Mouse (Mus musculus): Measurements from ENCODE around the gene Gemin8. TPM values are rescaled to one million over a fixed set of nuclear protein-coding genes. Genes with fewer than 3 reads are reported as not detected.

Gemin8 gene
- total and polyA plus RNA-seq, 2 experiments from 2014 or later = 6.8 to 8.5 TPM

DNA sequence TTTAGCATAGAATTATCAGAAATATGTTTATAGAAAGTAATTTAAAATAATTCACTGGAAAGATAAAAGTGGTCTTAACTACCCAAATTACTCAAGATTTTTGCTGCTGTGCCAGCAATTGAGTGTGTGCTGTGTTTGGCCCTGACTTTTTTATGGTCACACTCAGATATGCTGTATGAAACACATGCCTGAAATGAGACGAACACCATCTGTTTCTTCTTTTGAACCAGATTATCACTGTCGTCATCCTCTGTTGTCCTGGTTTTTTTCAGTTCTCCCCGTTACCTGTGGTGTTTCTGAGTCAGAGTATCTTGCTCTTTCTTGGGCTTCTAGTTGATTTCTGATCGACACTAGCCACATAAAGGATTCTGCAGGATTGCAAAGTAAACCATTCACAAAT is 1.8 kb downstream of the Gemin8 start:
- no peak for DNase-seq
- no peak for TF ChIP-seq CTCF (IDR thresholded peaks at IDR 0.05; ENCODE audit: low read depth)

DNA sequence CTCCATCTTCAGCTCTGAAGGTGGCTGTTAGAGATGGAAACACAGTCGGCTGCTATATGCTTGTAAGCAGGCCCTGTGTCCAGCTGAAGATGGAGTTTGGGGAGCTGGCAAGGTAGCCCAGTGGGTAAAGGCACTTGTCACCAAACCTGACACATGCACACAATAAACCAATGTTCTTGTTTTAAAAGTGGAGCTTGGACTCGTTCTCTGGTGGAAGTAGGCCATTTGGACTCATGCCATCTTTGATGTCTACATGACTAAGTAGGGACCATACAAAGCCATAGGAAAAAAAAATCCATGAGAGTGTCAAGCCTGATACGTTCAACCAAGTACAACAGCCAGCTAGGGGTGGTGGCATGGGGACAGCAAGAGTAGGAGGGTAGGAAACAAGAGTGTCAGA is 2.4 kb downstream of the Gemin8 start:
- ATAC-seq (no peak), DNase-seq (peak; percentile 37)
- WGBS = 47% methylated on average over 3 of the region's 3 CpGs

More for the DNA sequence above, 1.8 kb downstream of the Gemin8 start:
- WGBS = 38% methylated on average over 4 of the region's 4 CpGs
- Histone ChIP-seq H3K36me3 (ENCODE audit: insufficient read depth) (no peaks in the 10 kb centered on the region), H3K27ac (ENCODE audit: low read depth, low read length) (peak overlapping the region; percentile 57; the same call in 1 of the 2 replicates), H3K9ac (no peak overlapping the region), H3K27me3 (ENCODE audit: insufficient read depth, low read length) (no peaks in the 10 kb centered on the region), H3K9me3 (ENCODE audit: low read length) (no peaks in the 10 kb centered on the region), H3K4me2 (ENCODE audit: low read depth) (peak overlapping the region; percentile 46), H3K4me1 (ENCODE audit: insufficient read depth) (no peaks in the 10 kb centered on the region), H3K4me3 (ENCODE audit: low read depth, low read length) (no peak overlapping the region)
- no peak for ATAC-seq

DNA sequence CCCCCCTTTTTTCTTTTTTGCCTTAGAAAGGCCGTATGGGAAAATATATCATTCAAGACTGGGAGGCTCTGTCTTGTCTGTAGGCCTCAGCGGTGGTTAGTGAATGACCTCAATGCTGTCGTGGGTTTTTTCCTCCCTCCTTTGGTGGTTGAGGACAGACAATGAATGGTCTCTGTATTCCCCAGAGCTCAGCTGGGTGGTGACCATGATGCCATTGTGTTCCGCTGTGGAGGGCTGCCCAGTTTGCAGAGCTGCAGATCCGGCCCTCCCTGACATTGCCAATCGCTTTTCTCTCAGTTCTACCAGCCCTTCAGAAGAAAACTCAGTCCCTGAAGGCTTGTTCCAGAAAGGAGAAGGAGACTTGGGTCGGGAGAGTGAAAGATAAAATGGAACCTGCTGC is 3.5 kb downstream of the Gemin8 start:
- H3K4me1 ChIP-seq (ENCODE audit: insufficient read depth) = no peaks in the 10 kb centered on the region
- no peak overlapping the region for H3K9ac ChIP-seq
- H3K36me3 ChIP-seq (ENCODE audit: insufficient read depth) = no peaks in the 10 kb centered on the region
- no peaks in the 10 kb centered on the region for H3K27me3 ChIP-seq (ENCODE audit: insufficient read depth, low read length)
- 35% methylated on average over 7 of the region's 7 CpGs for WGBS
- H3K4me3 ChIP-seq (ENCODE audit: low read depth, low read length) = no peak overlapping the region
- DNase-seq = peak; percentile 52
- peak; percentile 30 for ATAC-seq
- no peaks in the 10 kb centered on the region for H3K9me3 ChIP-seq (ENCODE audit: low read length)
- peak overlapping the region; percentile 45 for H3K27ac ChIP-seq (ENCODE audit: low read depth, low read length)
- no peak for TF ChIP-seq CTCF (IDR thresholded peaks at IDR 0.05; ENCODE audit: low read depth)
- H3K4me2 ChIP-seq (ENCODE audit: low read depth) = no peak overlapping the region; the same call in 1 of the 2 replicates

More for the DNA sequence above, 2.4 kb downstream of the Gemin8 start:
- Histone ChIP-seq H3K27ac (ENCODE audit: low read depth, low read length) (peak overlapping the region; percentile 57; the same call in 1 of the 2 replicates), H3K9me3 (ENCODE audit: low read length) (no peaks in the 10 kb centered on the region), H3K4me3 (ENCODE audit: low read depth, low read length) (no peak overlapping the region), H3K4me2 (ENCODE audit: low read depth) (peak overlapping the region; percentile 46; the same call in 1 of the 2 replicates), H3K27me3 (ENCODE audit: insufficient read depth, low read length) (no peaks in the 10 kb centered on the region), H3K36me3 (ENCODE audit: insufficient read depth) (no peaks in the 10 kb centered on the region), H3K4me1 (ENCODE audit: insufficient read depth) (no peaks in the 10 kb centered on the region), H3K9ac (no peak overlapping the region)
- TF ChIP-seq CTCF (IDR thresholded peaks at IDR 0.05; ENCODE audit: low read depth) = no peak

DNA sequence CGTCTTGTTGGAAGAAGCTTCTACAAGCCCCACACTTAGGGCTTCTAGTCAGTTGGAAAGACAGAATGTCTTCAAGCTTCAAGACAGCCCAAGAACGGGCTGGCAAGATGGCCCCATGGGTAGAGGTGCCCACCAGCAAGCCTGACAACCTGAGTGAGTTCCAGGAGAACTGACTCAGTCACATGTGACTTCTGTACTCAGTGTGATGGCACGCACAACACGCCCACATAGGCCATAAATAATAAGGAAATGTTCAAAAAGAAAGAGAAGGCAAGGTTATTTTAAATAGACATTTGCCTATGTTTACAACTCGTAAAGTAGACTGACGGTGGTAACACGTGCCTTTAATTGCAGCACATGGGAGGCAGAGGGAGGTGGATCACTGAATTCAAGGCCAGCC is 7.7 kb downstream of the Gemin8 start:
- ATAC-seq = no peak
- Histone ChIP-seq H3K4me1 (ENCODE audit: insufficient read depth) (no peaks in the 10 kb centered on the region), H3K27ac (ENCODE audit: low read depth, low read length) (no peak overlapping the region), H3K36me3 (ENCODE audit: insufficient read depth) (no peaks in the 10 kb centered on the region), H3K9me3 (ENCODE audit: low read length) (no peaks in the 10 kb centered on the region), H3K4me2 (ENCODE audit: low read depth) (no peak overlapping the region), H3K4me3 (ENCODE audit: low read depth, low read length) (no peak overlapping the region), H3K27me3 (ENCODE audit: insufficient read depth, low read length) (no peaks in the 10 kb centered on the region), H3K9ac (no peak overlapping the region)
- WGBS = 91% methylated on average over 7 of the region's 7 CpGs
- no peak for DNase-seq
- TF ChIP-seq CTCF (IDR thresholded peaks at IDR 0.05; ENCODE audit: low read depth) = no peak

DNA sequence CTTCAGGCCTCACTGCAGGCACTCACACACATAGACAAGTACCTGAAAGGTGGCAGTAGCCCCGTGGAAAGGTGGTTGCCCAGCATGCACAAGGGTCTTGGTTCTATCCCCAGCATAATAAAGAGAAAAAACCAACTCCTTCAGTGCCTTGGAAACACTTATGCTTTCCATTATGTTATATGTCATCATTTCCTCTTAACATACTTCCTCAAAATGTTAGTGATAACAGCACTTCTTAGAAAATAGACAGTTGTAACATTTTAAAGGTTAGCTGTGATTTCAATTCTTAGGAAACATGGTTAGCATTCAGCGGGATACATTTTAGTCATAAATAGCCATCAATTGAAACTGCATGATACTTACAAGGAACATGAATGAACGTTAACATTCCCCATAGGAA is 12.8 kb downstream of the Gemin8 start:
- WGBS = 79% methylated on average over 3 of the region's 3 CpGs

DNA sequence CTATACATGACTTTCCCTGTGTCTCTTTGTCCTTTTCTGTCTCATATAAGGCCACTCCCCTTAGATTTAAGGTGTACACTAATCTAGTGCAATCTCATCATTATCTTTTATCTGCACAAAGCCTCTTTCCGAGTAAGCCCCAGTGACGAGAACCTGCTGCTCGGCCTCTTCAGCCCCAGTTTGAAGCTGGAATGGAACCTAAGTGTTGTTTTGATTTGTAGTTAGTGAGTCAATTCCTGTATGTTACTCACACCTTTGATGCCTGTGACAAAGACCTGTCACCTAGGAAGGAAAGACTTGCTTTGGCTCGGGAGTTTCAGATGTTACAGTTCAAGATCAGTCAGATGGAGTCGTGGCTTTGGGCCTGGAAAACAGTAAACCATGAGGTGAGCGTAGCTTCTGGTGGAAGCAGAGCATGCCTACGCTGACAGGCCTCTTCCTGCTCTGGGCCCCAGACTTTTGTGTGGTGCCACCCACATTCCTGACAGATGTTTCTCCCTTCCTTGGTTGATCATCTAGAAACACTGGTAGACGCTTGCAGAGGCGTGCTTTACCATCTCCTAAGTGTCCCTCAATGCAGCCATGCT is 15.2 kb downstream of the Gemin8 start:
- Histone ChIP-seq H3K9ac (no peak overlapping the region), H3K27me3 (ENCODE audit: insufficient read depth, low read length) (no peaks in the 10 kb centered on the region), H3K27ac (ENCODE audit: low read depth, low read length) (no peak overlapping the region), H3K9me3 (ENCODE audit: low read length) (no peaks in the 10 kb centered on the region), H3K4me1 (ENCODE audit: insufficient read depth) (no peaks in the 10 kb centered on the region), H3K36me3 (ENCODE audit: insufficient read depth) (no peaks in the 10 kb centered on the region), H3K4me3 (ENCODE audit: low read depth, low read length) (no peak overlapping the region), H3K4me2 (ENCODE audit: low read depth) (no peak overlapping the region)
- no peak for TF ChIP-seq CTCF (IDR thresholded peaks at IDR 0.05; ENCODE audit: low read depth)
- no peak for ATAC-seq
- DNase-seq = no peak
- 92% methylated on average over 9 of the region's 9 CpGs for WGBS

More for the DNA sequence above, 12.8 kb downstream of the Gemin8 start:
- Histone ChIP-seq H3K9ac (no peak overlapping the region), H3K27me3 (ENCODE audit: insufficient read depth, low read length) (no peaks in the 10 kb centered on the region), H3K4me2 (ENCODE audit: low read depth) (no peak overlapping the region), H3K27ac (ENCODE audit: low read depth, low read length) (no peak overlapping the region), H3K36me3 (ENCODE audit: insufficient read depth) (no peaks in the 10 kb centered on the region), H3K4me3 (ENCODE audit: low read depth, low read length) (no peak overlapping the region), H3K4me1 (ENCODE audit: insufficient read depth) (no peaks in the 10 kb centered on the region), H3K9me3 (ENCODE audit: low read length) (no peaks in the 10 kb centered on the region)
- no peak for TF ChIP-seq CTCF (IDR thresholded peaks at IDR 0.05; ENCODE audit: low read depth)
- ATAC-seq = no peak
- no peak for DNase-seq

DNA sequence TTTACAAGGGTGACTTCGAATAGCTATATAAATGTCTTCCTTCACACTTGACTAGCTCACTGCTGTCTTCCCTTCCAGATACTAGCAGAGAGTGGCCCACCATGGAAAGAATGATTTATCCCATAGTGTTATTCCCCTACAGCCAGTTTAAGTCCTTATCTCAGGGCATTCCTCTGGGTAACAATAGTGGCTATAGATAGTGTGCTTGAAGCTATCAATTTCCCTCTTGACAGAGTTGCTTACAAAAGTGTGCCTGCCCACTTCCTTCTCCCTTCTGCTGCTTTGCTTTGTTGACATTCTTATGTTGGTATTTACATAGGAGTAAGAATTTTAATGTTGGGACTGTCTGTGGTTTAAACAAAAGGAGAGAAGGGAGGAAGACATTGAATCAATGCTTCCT is 17.5 kb downstream of the Gemin8 start:
- no peaks in the 10 kb centered on the region for H3K36me3 ChIP-seq (ENCODE audit: insufficient read depth)
- H3K4me2 ChIP-seq (ENCODE audit: low read depth) = no peak overlapping the region
- no peak for TF ChIP-seq CTCF (IDR thresholded peaks at IDR 0.05; ENCODE audit: low read depth)
- DNase-seq (no peak), ATAC-seq (no peak)
- WGBS = 95% methylated on average over 1 of the region's 1 CpGs
- no peaks in the 10 kb centered on the region for H3K9me3 ChIP-seq (ENCODE audit: low read length)
- H3K9ac ChIP-seq = no peak overlapping the region
- no peak overlapping the region for H3K4me3 ChIP-seq (ENCODE audit: low read depth, low read length)
- no peaks in the 10 kb centered on the region for H3K4me1 ChIP-seq (ENCODE audit: insufficient read depth)
- no peaks in the 10 kb centered on the region for H3K27me3 ChIP-seq (ENCODE audit: insufficient read depth, low read length)
- H3K27ac ChIP-seq (ENCODE audit: low read depth, low read length) = no peak overlapping the region
